Comparison of ENCODE assay signal across 14 mouse cellular contexts in genomic region chr8:13150929-13151328, GRCm38 (mm10).
"Had no signal": no experiment of that assay in that cellular context is flagged by ENCODE, and none has a peak within 500 bp of the region (broad histone marks: within the 10 kb centered on the region; RNA-seq: fewer than 3 reads in every experiment).

No protein-coding gene starts in this region.

- H3K4me1 ChIP-seq: kidney, embryonic 15.5 days; limb, embryonic 13.5 days; midbrain, embryonic 10.5 days had no signal

- H3K9ac ChIP-seq: kidney, embryonic 15.5 days; limb, embryonic 13.5 days; liver, embryonic 14.5 days had no signal

- ATAC-seq: intestine, embryonic 16.5 days; lung, postnatal 0 days; midbrain, embryonic 16.5 days had no signal

- H3K27ac ChIP-seq: kidney, embryonic 15.5 days; limb, embryonic 13.5 days; liver, embryonic 14.5 days; macrophage; midbrain, embryonic 10.5 days had no signal

- H3K27me3 ChIP-seq: kidney, embryonic 15.5 days; limb, embryonic 13.5 days had no signal

- H3K4me3 ChIP-seq: kidney, embryonic 15.5 days; limb, embryonic 13.5 days; midbrain, embryonic 10.5 days had no signal

- DNase-seq: kidney, adult 2 months; kidney, postnatal 14 days; left cerebral cortex, postnatal 4 days; lung, adult 18-20 months; right cerebral cortex, postnatal 14 days; thymus, postnatal 36 days had no signal

- H3K9me3 ChIP-seq: kidney, embryonic 15.5 days; limb, embryonic 13.5 days; midbrain, embryonic 10.5 days had no signal

- H3K4me2 ChIP-seq: kidney, embryonic 15.5 days; limb, embryonic 13.5 days had no signal
